8 mouse cellular contexts compared by ENCODE assay signal in genomic region chr6:119848034-119848695, GRCm38 (mm10). TPM values are rescaled to one million over a fixed set of nuclear protein-coding genes. Genes with fewer than 3 reads are reported as not detected.
DNase-seq lines count a peak whose midpoint lies in the region; ATAC-seq lines count a peak whose summit lies in the region.

Erc1 (minus strand) TSS chr6:119848167.

- WGBS in hindbrain, embryonic 14.5 days, result 0% methylated on average over 61 of the region's 73 CpGs

- H3K27me3 ChIP-seq in hindbrain, embryonic 14.5 days (ENCODE audit: control insufficient read depth, insufficient read depth, low read length), result no peaks in the 10 kb centered on the region

- peak; percentile 97 for DNase-seq in R1 (ENCODE audit: low read depth, low spot score)
- DNase-seq in cerebellum, postnatal 25 days, result peak; percentile 99 to 100
- peak; percentile 87 for DNase-seq in frontal cortex, postnatal 25 days (ENCODE audit: low spot score in 2 of 2)
- DNase-seq in hindbrain, embryonic 14.5 days (ENCODE audit: low spot score), result peak; percentile 87
- peak; percentile 88 to 91 for DNase-seq in layer of hippocampus, postnatal 36 days
- DNase-seq in lung, postnatal 36 days, result peak; percentile 97
- DNase-seq in retina, postnatal 1 day, result peak; percentile 96
- DNase-seq in urinary bladder, adult 18-20 months (ENCODE audit: low spot score in 2 of 2), result peak; percentile 87 to 91

- peak within 1 kb of the TSS; percentile 82 for H3K4me3 ChIP-seq in hindbrain, embryonic 14.5 days (replicated peaks; ENCODE audit: low read length)

- no peaks in the 10 kb centered on the region for H3K9me3 ChIP-seq in hindbrain, embryonic 14.5 days (ENCODE audit: control insufficient read depth, low read length)

- H3K4me2 ChIP-seq in hindbrain, embryonic 14.5 days (replicated peaks), result peak within 1 kb of the TSS; percentile 74

- peak within 1 kb of the TSS; percentile 87 for H3K9ac ChIP-seq in hindbrain, embryonic 14.5 days

- peak; percentile 95 for ATAC-seq in hindbrain, embryonic 14.5 days (ENCODE audit: low FRiP score)

- no peaks in the 10 kb centered on the region for H3K36me3 ChIP-seq in hindbrain, embryonic 14.5 days (replicated peaks; ENCODE audit: control insufficient read depth, insufficient read depth)

- peaks cover 20% of the 10 kb centered on the region for H3K4me1 ChIP-seq in hindbrain, embryonic 14.5 days (replicated peaks; ENCODE audit: control insufficient read depth, insufficient read depth, low read length)

- peak within 1 kb of the TSS; percentile 97 for H3K27ac ChIP-seq in hindbrain, embryonic 14.5 days

RNA-seq across cellular contexts. Expression of gene Erc1, which starts in this region (rescaled TPM):
- polyA plus RNA-seq in hindbrain, embryonic 14.5 days (2014; fragmentation: Nextera tagmentation; extraction: Ambion mirVana), result 64.8 and 66.7 TPM in 2 replicates
- total RNA-seq in layer of hippocampus, postnatal 36 days (2021), result 10 to 100 TPM; 56.7 to 62.8 TPM

Comparison
In these comparisons a context has a peak if more than half of its experiments do, and no peak if none do; other contexts are left out.
1. Peak in every context shown above with its lines: DNase-seq, ATAC-seq, H3K4me3 ChIP-seq and H3K27ac ChIP-seq.